Mouse (Mus musculus) frontal cortex, postnatal 25 days (tissue): ENCODE measurements around the gene Akr1c20.

Experiments
- DNase-seq, 2 experiments: peaks; one replicate each; pipeline ENCODE4 v3.0.0; 2022; ENCODE audit warnings: low spot score in 2 of 2

Gene Akr1c20

DNA sequence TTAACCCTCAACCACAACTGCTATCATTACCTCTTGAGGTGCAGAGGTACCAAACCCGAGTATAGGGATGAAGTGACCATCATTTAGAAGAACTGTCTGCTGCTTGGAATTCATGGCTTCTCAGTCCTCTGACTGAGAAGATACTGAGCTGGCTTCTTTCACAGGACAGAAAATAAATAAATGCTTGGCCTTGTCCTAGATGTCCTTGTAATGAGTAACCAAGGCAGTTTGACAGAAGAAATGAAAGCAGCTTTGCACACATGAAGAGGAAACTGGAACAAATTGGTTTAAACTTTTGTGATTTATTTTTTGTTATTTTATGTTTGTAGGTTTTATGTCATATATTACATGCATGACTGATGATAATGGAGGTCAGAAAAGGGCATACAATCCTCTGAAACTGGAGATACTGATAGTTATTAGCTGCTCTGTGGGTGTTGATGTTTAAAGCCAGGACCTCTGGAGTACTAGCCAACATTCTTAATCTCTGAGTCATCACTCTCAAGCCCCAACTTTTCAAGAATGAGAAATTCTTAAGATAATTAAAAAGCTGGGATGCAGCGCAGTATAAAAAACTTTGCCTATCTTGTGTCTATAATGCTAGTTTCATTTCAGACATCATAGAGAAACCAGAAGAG is at the start of gene Akr1c20:
Gene Akr1c20, minus strand, starts transcription at position 145 of the 638 bp plus-strand sequence.
- DNase-seq, result no peak

DNA sequence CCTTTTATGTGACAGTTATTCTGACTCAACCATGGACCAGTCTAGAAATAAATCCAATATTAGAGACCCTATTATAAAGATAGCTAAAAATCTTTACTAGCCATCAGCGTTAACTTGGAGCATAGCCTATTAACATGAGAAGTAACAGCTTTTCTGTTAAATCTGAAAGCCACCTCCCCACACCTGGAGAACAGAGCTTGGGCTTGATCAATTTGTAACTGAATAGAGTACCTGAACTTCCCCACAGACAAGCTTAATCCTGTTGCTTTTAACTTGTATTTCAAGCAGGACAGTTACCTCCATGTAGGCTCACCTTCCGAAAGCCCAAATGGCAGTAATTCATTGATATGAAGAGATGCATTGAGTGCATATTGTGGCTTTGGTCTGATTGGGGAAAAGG is 42.9 kb upstream of the Akr1c20 start:
- no peak for DNase-seq

DNA sequence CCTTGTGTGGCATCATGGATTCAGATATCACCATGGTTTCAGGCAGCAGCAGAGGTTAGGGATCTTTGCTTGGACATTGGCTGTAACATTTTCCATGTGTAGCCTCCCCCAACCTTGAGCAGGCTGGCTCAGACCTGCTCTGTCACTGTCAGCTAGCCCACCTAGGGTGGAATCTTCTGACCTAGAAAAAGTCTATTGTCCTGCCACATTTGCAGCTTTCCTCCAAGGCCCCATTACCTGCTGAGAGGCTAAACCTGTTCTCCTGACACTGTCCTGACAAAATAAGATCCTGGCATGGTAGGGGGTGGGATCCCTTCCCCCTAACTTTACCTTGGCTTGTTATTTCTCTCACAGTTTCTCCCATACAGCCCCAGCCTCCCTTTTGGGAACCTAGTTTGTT is 37.4 kb upstream of the Akr1c20 start:
- DNase-seq, result no peak

DNA sequence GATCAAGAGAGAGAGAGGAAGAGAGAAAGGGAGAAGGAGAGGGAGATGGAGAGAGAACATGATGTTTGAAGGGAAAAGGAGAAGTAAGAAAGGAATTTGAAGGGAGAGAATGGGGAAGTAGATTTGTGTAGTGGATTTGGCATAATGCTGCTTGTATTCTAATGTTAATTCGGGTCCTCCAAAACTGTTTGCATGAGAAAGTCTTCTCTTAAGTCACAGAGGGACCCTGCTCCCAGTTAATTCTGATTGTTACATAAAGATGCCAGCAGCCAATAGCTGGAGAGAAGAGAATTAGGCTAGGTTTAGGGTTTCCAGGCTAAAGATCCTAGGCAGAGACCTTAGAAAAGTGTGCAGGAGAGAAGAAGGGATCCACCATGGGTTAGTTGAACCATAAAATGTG is 36.0 kb upstream of the Akr1c20 start:
- DNase-seq, result no peak

DNA sequence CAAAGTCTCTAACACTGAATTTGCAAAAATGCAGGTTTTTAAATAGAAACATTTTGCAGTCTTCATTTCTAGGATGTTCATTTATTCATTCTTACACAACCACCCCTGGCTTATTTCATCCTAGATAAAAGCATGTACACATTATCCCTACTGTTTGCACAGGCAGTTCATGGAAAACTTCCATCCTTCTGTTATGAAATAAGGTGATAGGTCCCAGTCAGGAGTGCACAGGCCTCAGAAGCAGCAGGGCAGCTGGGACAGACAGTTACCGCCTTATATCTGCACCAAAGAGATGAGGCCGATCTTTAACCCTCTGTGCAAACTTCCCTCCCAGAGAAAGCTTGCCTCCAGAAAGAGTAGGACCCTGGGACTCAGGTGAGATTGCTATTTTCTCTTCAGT is 8.3 kb downstream of the Akr1c20 start:
- DNase-seq, result no peak

DNA sequence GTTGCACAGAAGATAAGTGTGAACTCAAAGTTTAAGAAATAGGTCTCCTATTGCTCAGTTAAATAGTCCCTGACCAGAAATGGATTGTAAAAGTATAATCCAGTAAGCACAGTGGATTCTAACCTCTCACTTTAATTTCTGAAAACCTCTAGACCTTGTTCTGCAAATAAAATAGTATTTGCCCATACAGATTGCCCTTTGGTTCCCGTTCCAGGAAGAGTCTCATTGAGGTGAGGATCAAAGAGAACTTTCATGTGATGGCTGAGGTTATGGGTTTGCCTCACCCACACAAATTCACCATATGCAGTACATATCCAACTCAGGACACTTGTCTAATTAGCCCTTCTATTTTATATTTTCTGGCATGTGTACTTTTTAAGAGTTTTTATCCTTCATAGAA is 55.2 kb downstream of the Akr1c20 start:
- DNase-seq, result no peak

DNA sequence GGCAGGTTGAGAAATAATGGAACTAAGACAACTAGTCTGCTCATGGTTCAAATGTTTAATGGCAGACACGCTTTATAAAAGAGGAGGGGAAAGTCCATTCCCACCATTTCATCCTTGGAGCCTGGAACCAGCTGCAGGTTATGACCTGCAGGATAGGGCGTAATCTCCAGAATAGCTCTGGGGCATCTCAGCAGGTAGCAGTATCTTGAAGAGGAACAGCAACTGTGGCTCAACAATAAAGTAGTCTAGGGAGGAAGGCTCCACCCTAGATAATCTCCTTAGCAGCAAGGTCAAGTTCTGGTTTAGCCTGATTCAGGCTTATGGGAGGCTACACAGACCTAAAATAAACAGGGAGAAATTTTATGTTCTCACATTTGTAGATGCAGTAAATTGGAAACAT is 57.5 kb downstream of the Akr1c20 start:
- no peak for DNase-seq
